ENCODE assay signal across 8 mouse cellular contexts in the genomic region with DNA sequence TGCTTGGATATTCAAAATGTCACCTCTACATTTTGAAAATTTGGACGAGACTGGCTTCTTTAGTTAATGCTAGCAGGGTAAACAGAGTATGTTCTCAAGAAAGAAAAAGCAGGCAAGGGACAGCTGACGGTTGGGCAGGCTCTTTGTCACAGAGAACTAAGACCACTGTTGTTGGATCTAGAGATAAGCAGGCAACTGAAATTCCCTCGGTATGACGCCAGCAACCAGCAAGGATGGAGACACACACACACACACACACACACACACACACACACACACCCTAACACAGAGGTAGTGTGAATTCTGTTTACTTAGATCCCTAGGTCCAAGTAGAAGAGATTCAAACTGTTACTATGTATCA.
DNase-seq lines count a peak whose midpoint lies in the region; ATAC-seq and TF ChIP-seq lines count a peak whose summit lies in the region.

No protein-coding gene starts in this region.

- TF ChIP-seq POLR2A in bone marrow, adult 2 months (IDR thresholded peaks at IDR 0.05; ENCODE audit: borderline replicate concordance, control insufficient read depth, low read depth, low read length), result no peak

- peak; percentile 21; the same call in 1 of the 2 replicates for ATAC-seq in heart, embryonic 16.5 days (replicated peaks; ENCODE audit: extremely low read depth, insufficient read depth, low FRiP score)
- ATAC-seq in hindbrain, embryonic 13.5 days (ENCODE audit: low FRiP score), result 0 out of 2 replicates have a peak, but pooled peaks have one; percentile 16

- intact Hi-C loops in heart, postnatal 10 days (cut with DNase I), result no loop called here

- peaks cover 26% of the 10 kb centered on the region for H3K4me1 ChIP-seq in heart, embryonic 16.5 days (ENCODE audit: control insufficient read depth, insufficient read depth, low read length)
- peaks cover 5% of the 10 kb centered on the region; the same call in 1 of the 2 replicates for H3K4me1 ChIP-seq in bone marrow, adult 2 months (ENCODE audit: control insufficient read depth, insufficient read depth, low read length)
- peaks cover 51% of the 10 kb centered on the region for H3K4me1 ChIP-seq in hindbrain, embryonic 13.5 days (replicated peaks)
- H3K4me1 ChIP-seq in midbrain, embryonic 10.5 days, result peaks cover 55% of the 10 kb centered on the region

- H3K27ac ChIP-seq in heart, embryonic 16.5 days (ENCODE audit: low read length), result peak overlapping the region; percentile 77
- H3K27ac ChIP-seq in bone marrow, adult 2 months (ENCODE audit: control insufficient read depth, insufficient read depth, low read depth, low read length, poor library complexity), result peak overlapping the region; percentile 62; the same call in 1 of the 2 replicates
- peak overlapping the region; percentile 86 for H3K27ac ChIP-seq in hindbrain, embryonic 13.5 days
- peak overlapping the region; percentile 78 for H3K27ac ChIP-seq in midbrain, embryonic 10.5 days (replicated peaks)

- H3K9me3 ChIP-seq in heart, embryonic 16.5 days (replicated peaks; ENCODE audit: control insufficient read depth, low read length), result no peaks in the 10 kb centered on the region
- no peaks in the 10 kb centered on the region for H3K9me3 ChIP-seq in hindbrain, embryonic 13.5 days
- H3K9me3 ChIP-seq in midbrain, embryonic 10.5 days (replicated peaks), result no peaks in the 10 kb centered on the region

- TF ChIP-seq CTCF in bone marrow, adult 2 months (IDR thresholded peaks at IDR 0.05; ENCODE audit: control insufficient read depth, insufficient read depth, low read length), result no peak

- H3K4me3 ChIP-seq in heart, embryonic 16.5 days (ENCODE audit: low read length), result no peak overlapping the region
- no peak overlapping the region for H3K4me3 ChIP-seq in bone marrow, adult 2 months (replicated peaks; ENCODE audit: control insufficient read depth, low read depth, low read length)
- no peak overlapping the region for H3K4me3 ChIP-seq in hindbrain, embryonic 13.5 days
- H3K4me3 ChIP-seq in midbrain, embryonic 10.5 days, result peak overlapping the region; percentile 23

- DNase-seq in heart, postnatal 10 days, result no peak
- no peak for DNase-seq in midbrain, embryonic 10.5 days (ENCODE audit: low spot score)
- no peak for DNase-seq in spleen, postnatal 14 days (ENCODE audit: low spot score in 2 of 2)
- DNase-seq in Muller cell, postnatal 12 days (ENCODE audit: inconsistent ontology term), result no peak
- DNase-seq in adrenal gland, postnatal 4 days (ENCODE audit: low spot score in 2 of 2), result no peak

- peak overlapping the region; percentile 11 for H3K9ac ChIP-seq in heart, embryonic 16.5 days (ENCODE audit: low read length)
- H3K9ac ChIP-seq in hindbrain, embryonic 13.5 days, result no peak overlapping the region

- no peaks in the 10 kb centered on the region for H3K36me3 ChIP-seq in heart, embryonic 16.5 days (ENCODE audit: control insufficient read depth, insufficient read depth)
- no peaks in the 10 kb centered on the region for H3K36me3 ChIP-seq in hindbrain, embryonic 13.5 days
- H3K36me3 ChIP-seq in midbrain, embryonic 10.5 days, result no peaks in the 10 kb centered on the region

- peak overlapping the region; percentile 55 for H3K4me2 ChIP-seq in heart, embryonic 16.5 days (ENCODE audit: low read depth, low read length)
- H3K4me2 ChIP-seq in hindbrain, embryonic 13.5 days, result peak overlapping the region; percentile 35

- H3K27me3 ChIP-seq in heart, embryonic 16.5 days (ENCODE audit: control insufficient read depth, insufficient read depth, low read length), result no peaks in the 10 kb centered on the region
- H3K27me3 ChIP-seq in hindbrain, embryonic 13.5 days, result 0 out of 2 replicates have a peak, but pooled peaks cover 3% of the 10 kb centered on the region
- no peaks in the 10 kb centered on the region for H3K27me3 ChIP-seq in midbrain, embryonic 10.5 days (ENCODE audit: low read depth, poor library complexity, severe bottlenecking)

- WGBS in heart, embryonic 16.5 days, result 3% methylated on average over 4 of the region's 4 CpGs
- 20% methylated on average over 4 of the region's 4 CpGs for WGBS in bone marrow, adult 2 months
- 15% methylated on average over 4 of the region's 4 CpGs for WGBS in hindbrain, embryonic 13.5 days
- 13% methylated on average over 4 of the region's 4 CpGs for WGBS in midbrain, embryonic 10.5 days
